Mouse (Mus musculus) mature B cell (primary cell): ENCODE measurements around the gene Fabp1.

ENCODE experiments used
- in situ Hi-C: fragments of 300-500 bp; cut with MboI; formaldehyde crosslinking; loops from 2 replicates; pipeline ENCODE4 v1.14.3; 2019

The Fabp1 gene

DNA sequence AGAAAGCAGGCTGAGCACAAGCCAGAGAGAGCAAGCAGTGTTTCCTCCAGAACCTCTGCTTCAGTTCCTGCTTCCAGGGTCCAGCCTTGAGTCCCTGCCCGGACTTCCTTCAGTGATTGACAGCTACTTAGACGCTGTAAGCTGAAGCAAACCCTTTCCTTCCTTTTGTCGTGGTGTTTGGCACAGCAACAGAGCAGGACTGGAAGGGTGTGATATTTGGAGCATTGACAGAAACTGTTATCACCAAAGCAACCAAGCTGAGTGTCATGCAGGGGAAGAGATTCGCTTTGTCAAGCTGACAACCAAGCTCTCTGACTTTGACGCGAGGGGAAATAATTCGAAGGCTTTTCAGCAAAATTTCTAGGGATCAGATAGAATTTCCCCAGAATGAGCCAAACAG, 12.3 kb downstream of the Fabp1 start:
- in situ Hi-C loops, result no loop called here

- in situ Hi-C loops, result no loop called here
Measured at GRCm38 (mm10) chr6:71212471-71212870, 12.8 kb downstream of the Fabp1 start.

GRCm38 (mm10) chr6:71221501-71221900, 21.9 kb downstream of the Fabp1 start:
- in situ Hi-C loops, result no loop called here

- in situ Hi-C loops, result no loop called here
Measured at GRCm38 (mm10) chr6:71224184-71224943, 24.7 kb downstream of the Fabp1 start.

DNA sequence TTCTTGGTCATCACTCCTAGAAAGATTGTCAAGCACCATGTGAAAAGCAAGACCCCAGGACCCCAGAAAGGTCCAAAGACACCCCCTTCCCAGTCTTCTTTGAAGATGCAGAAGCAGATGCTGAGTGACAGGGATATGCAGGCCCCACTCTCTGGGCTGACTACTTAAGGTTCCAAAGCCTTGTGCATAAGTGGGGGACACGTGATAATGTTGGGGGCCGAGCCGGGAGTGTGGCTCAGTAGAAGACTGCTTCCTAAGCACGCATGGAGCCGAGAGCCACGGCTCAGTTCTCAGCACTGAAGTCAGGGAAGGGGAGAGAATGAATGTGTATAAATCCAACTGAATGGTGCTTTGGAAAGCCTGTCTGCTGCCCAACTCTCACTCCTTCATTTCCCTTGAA, 26.9 kb downstream of the Fabp1 start:
- in situ Hi-C loops, result no loop called here

DNA sequence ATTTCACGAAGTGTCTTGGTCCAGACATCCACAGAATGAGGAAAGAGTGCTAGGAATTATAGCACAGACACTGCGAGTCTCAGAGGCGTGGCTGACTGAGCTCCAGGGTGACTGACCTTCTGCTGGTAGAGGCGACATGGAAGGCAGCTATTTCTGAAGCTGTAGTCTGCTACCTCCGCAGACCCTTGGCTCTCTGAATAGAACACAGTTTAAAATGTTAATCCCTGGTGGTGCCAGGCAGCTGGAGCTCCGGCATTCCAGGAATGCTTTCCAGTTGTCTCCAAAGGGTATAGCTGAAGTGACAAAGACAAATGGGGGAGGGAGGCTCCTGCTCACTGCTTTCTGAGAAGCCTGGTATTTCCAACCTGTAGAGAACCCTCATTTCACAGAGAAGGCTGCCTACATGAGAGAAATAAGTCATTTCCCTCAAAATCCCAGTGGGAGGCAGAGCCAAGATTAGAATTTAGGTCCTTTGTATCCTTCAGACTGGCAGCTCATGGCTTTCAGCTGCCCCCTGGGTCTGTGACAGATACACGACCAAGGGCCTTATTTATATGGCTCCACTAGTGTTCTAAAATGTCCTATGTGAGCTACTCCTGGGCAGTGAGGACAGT, 27.6 kb downstream of the Fabp1 start:
- in situ Hi-C loops, result no loop called here

DNA sequence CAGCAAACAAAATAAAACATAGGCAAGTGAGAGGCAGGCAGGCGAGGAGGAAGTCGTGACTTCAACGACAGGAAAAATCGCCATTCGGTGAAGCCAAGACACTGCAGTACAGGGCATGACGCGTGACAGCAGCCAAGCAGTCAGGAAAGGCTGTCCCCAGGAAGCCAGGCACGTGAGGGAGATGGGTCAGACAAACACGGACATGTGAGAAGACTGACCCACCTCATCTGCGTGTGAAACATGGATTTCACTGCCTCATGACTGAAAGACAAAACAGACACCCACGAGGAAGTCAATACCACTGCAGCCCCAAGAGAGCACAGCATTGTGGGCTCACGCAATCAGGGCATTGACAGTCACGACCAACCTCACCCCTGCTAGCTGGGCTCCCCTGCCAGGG, 35.5 kb downstream of the Fabp1 start:
- in situ Hi-C loops, result no loop called here

- in situ Hi-C loops, result no loop called here
Measured at GRCm38 (mm10) chr6:71235944-71236343, 36.3 kb downstream of the Fabp1 start.

DNA sequence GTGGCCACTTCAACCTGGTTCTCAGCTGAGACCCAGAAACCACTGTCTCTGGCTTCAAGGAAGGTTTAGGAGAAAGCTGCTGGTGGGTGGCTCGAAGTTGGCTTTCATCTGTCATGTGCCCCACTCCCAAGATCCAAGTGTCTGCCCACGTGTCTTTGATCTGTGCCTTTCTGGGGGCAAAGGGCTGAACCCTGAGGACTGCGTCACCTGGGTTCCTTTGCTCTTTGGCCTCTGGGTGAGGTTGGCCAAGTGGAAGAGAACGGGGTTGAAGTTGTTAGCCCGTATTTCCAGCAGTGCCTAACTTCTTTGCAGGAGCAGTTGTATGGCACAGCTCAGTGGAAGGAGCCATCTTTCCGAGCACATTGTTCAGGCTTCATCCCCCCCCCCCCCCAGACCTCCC, 36.9 kb downstream of the Fabp1 start:
- in situ Hi-C loops, result no loop called here

- in situ Hi-C loops, result no loop called here
Measured at GRCm38 (mm10) chr6:71237031-71237431, 37.4 kb downstream of the Fabp1 start.

DNA sequence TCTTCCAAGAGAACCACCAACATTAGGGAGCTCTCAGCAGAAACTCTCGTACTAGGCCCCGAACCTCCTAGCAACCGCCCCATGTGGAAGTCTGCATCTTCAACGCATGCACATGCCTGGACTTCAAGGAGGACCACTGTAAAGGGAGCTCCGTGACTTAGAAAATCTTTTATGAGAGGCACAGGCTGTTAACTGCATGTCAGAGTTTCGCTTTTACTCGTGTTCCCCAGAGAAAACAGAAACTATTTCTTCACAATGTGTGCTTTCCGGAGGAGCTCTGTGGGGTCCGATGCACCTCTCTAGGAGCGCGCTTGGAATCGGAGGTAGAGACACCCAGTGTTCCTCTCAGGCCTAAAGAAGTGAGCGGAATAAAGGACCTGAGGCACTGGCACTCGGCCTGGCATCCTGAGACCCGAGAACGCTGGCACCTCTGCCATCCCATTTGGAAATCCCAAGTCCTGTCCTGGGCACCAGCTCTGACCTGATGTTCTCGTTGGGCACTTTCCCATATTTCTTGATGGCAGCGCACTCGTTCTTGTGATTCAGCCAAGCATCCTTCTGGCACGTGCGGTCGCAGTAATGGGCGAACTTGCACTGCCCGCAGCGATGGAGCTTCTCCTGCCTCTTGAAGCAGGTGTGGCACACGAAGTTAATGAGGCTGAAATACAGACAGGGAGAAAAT, 39.6 kb downstream of the Fabp1 start:
- in situ Hi-C loops, result no loop called here

DNA sequence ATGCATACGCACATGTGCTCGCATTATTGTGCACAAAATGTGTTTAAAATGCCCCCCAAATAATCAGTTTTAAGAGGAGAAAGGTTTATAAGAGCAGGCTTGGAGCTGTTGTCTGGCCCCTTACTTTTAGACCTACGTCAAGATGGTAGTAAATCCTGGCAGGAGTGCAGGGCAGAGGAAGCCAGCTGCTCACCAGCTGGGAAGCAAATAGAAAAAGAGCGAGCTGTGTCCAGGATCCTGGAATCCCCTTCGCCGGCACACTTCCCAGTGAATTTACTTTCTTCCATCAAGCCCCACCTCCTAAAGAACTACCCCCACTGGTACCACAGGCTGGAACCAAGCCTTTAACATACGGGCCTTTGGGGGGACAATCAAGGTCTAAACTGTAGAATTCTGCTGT, 41.2 kb downstream of the Fabp1 start:
- in situ Hi-C loops, result no loop called here

DNA sequence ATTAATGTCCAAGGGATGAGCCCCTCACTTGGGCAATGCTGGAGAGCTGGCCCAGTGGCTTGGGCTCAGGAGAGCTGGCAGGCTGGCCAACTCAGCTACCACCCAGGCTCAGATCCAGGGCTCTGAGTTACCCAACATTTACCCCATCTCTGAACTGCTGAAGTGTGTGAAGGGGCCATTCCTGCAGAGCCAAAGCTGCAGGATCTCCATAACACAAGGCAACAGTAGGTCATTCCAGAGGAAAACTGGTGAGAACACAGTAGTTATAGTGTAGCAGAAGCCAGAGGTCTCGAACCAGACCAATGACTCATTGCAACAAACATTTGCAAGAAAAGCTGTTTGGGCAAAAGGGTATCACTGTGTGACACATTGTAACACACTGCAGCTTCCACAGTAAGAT, 43.2 kb downstream of the Fabp1 start:
- in situ Hi-C loops, result no loop called here

DNA sequence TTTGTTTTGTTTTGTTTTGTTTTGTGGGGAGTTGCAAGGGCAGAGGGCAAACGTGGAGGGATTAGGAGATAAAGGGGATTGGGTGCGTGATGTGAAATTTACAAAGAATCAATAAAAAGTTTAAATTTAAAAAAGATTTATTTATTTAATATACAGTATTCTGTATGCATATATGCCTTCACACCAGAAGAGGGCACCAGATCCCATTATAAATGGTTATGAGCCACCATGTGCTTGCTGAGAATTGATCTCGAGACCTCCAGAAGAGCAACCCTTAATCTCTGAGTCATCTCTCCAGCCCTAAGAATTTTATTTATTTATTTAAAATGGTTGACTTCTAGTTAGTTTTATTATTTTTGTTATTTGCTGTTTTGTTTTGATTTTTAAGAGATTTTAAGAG, 43.6 kb downstream of the Fabp1 start:
- in situ Hi-C loops, result no loop called here

GRCm38 (mm10) chr6:71248420-71248819, 48.8 kb downstream of the Fabp1 start:
- in situ Hi-C loops, result no loop called here

GRCm38 (mm10) chr6:71249615-71250014, 50.0 kb downstream of the Fabp1 start:
- in situ Hi-C loops, result no loop called here

GRCm38 (mm10) chr6:71250951-71251350, 51.3 kb downstream of the Fabp1 start:
- in situ Hi-C loops, result no loop called here

DNA sequence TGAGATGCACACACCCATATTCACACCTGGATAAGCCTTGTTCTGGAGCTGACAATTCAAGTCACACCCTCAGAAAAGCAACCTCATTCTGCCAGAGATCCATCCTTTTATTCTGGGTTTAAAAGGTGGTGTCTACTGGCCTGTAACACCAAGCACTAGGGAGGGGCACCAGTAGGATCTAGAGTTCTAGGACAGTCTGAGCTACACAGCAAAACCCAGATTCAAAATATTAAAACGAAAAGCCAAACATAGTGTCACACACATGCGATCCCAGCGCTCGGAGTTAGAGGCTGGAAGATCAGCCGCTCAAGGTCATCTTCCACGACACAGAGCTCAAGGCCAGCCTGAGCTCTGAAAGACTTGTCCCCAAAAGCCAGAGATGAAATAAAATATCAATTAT, 54.8 kb downstream of the Fabp1 start:
- in situ Hi-C loops, result no loop called here
